Mouse (Mus musculus): ENCODE data around the gene F8a. TPM values are rescaled to one million over a fixed set of nuclear protein-coding genes. Genes with fewer than 3 reads are reported as not detected.
"Not testable (repeated sequence)": the region's sequence is repeated elsewhere in the genome, so short reads cannot be mapped to it uniquely, and the experiment has no call there.

The F8a gene
- total RNA-seq (2021), result 1 to 10 TPM; 5.8 to 7.3 TPM

DNA sequence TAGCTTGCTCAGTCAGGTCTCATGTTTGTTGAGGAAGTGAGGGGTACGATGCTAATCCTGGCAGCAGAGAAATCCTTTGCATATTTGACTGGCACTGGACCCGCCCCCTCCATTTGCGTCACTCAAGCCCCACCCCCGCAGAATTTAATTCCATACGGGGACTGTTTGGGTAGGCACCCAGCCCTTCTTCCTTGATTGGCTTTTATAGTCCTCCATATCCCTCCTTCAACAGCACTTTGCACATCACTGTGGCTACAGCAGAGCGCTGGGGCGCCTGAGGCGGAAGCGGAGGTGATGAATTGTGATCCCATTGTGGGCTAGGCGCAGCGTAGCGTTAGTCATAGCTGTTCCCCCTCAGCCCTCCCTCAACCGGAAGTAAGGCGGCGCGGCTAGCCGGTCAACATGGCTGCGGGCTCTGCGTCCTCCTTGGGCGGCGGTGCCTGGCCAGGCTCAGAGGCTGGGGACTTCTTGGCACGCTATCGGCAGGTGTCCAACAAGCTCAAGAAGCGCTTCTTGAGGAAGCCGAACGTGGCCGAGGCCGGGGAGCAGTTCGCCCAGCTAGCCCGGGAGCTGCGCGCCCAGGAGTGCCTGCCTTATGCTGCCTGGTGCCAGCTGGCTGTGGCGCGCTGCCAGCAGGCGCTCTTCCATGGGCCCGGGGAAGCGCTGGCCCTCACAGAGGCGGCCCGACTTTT lies at the start of gene F8a:
Gene F8a (plus strand): TSS at position 378 of the 692 bp plus-strand sequence.
- intact Hi-C loops (cut with DNase I), result no loop called here
- DNase-seq, result peak; percentile 84 to 85

GRCm38 (mm10) chrX:73191934-73192333 lies 36.2 kb upstream of the F8a start, which contains the start of gene Xlr3b:
TSS of gene Xlr3b (plus strand) at chrX:73192207.
- peak; percentile 2 to 12 for DNase-seq
- intact Hi-C loops (cut with DNase I), result not testable (repeated sequence)

GRCm38 (mm10) chrX:73213819-73214564 lies 14.1 kb upstream of the F8a start, which contains the start of gene Xlr4b:
TSS of gene Xlr4b (plus strand) at chrX:73214333.
- DNase-seq; intact Hi-C loops (cut with DNase I): not testable (repeated sequence)

GRCm38 (mm10) chrX:73225365-73225764 lies 2.7 kb upstream of the F8a start:
- DNase-seq, result no peak
- intact Hi-C loops (cut with DNase I), result no loop called here

- intact Hi-C loops (cut with DNase I), result no loop called here
- peak; percentile 62 to 65 for DNase-seq
Measured at GRCm38 (mm10) chrX:73228606-73229214, 619 bp downstream of the F8a start.

DNA sequence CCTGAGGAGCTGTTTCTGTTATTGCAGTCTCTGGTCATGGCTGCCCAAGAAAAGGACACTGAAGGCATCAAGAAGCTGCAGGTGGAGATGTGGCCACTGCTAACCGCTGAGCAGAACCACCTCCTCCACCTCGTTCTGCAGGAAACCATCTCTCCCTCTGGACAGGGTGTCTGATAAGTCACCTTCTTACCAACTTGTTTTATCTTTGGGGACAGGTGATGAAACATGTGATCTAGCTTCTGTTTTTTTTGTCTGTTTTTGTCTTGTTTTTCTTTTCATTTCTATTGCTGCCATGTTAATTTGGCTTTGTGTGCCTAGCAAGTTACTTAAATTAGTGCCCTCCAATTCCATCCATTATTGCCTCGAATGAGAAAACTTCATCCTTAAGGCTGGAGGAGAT lies 1.2 kb downstream of the F8a start:
- intact Hi-C loops (cut with DNase I), result no loop called here
- DNase-seq, result no peak

- DNase-seq; intact Hi-C loops (cut with DNase I): not testable (repeated sequence)
Measured at GRCm38 (mm10) chrX:73242821-73243325, 14.8 kb downstream of the F8a start, which contains the start of gene Xlr4c. TSS of gene Xlr4c (minus strand) at chrX:73243130.

DNA sequence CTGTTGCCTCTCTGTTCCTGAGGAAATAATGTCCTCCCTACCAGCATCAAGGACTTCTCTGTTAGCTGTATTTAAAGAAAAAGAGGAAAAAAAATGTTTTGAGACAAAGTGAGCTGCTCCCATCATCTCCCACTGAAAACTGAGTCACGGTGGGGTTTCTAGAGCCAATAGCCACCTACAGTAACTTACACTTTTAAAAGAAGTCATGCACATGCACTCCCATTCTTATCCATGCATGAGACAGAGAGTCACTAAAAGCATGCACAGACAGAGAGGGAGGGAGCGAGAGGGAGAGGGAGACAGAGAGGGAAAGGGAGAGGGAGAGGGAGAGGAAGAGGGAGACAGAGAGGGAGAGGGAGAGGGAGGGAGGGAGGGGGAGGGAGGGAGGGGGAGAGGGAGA lies 34.3 kb downstream of the F8a start:
- DNase-seq; intact Hi-C loops (cut with DNase I): not testable (repeated sequence)

- DNase-seq; intact Hi-C loops (cut with DNase I): not testable (repeated sequence)
Measured at GRCm38 (mm10) chrX:73265270-73265669, 37.2 kb downstream of the F8a start, which contains the start of gene Xlr3c. TSS of gene Xlr3c (minus strand) at chrX:73265390.

Other genes with a start within 250 kb of the F8a start
- 1 to 10 TPM; 2.3 to 3.3 TPM for gene Zfp185, start 241.0 kb upstream of the F8a start, total RNA-seq (2021)
- gene Pnma5, start 191.2 kb upstream of the F8a start, total RNA-seq (2021), result under 1 TPM in 1 of 2 experiments, not detected in 1; 0.15 TPM
- gene Pnma3, start 163.5 kb upstream of the F8a start, total RNA-seq (2021), result not detected
- gene Xlr4a, start 145.8 kb upstream of the F8a start, total RNA-seq (2021), result 1 to 10 TPM in 1 of 2 experiments, not detected in 1; 1.2 TPM
- gene Xlr3a, start 131.2 kb upstream of the F8a start, total RNA-seq (2021), result 1 to 10 TPM in 1 of 2 experiments, under 1 TPM in 1; 0.98 to 1.8 TPM
- not detected for gene Gm14685, start 111.2 kb upstream of the F8a start, total RNA-seq (2021)
- not detected for gene Xlr5b, start 79.5 kb upstream of the F8a start, total RNA-seq (2021)
- not detected for gene DXBay18, start 78.8 kb upstream of the F8a start, total RNA-seq (2021)
- gene Spin2d, start 51.3 kb upstream of the F8a start, total RNA-seq (2021), result not detected
- gene Xlr3b, start 36.1 kb upstream of the F8a start, total RNA-seq (2021), result 1 to 10 TPM; 2.8 to 3.3 TPM
- gene Xlr4b, start 14.0 kb upstream of the F8a start, total RNA-seq (2021), result 1 to 10 TPM in 1 of 2 experiments, under 1 TPM in 1; 0.77 to 1.2 TPM
- gene Xlr4c, start 14.8 kb downstream of the F8a start, total RNA-seq (2021), result not detected
- not detected for gene Xlr3c, start 37.1 kb downstream of the F8a start, total RNA-seq (2021)
- not detected for gene Xlr5a, start 64.7 kb downstream of the F8a start, total RNA-seq (2021)
- not detected for gene Xlr5c, start 64.7 kb downstream of the F8a start, total RNA-seq (2021)
- gene Gm45015, start 108.5 kb downstream of the F8a start, total RNA-seq (2021), result not detected
- gene Zfp275, start 114.3 kb downstream of the F8a start, total RNA-seq (2021), result 1 to 10 TPM; 6.7 to 8.1 TPM
- not detected for gene Gm18336, start 170.4 kb downstream of the F8a start, total RNA-seq (2021)
- not detected for gene Zfp92, start 182.8 kb downstream of the F8a start, total RNA-seq (2021)
- gene Trex2, start 207.1 kb downstream of the F8a start, total RNA-seq (2021), result not detected
- 10 to 100 TPM; 14.5 to 16.3 TPM for gene Haus7, start 230.8 kb downstream of the F8a start, total RNA-seq (2021)

All from heart, postnatal 10 days (tissue).